Mouse (Mus musculus) midbrain, embryonic 15.5 days (tissue): ENCODE measurements at regions not wholly inside any gene's neighbourhood (a gene's known extent, or its start where the extent isn't known, plus 50 kb on each side); places are given as distances from the start of the nearest gene placed in this dataset.

Experiments used
- ATAC-seq: fragments of 200-750 bp; cut with Nextera tagmentation; replicated peaks from 2 replicates; pipeline ENCODE4 v1.8.0; 2017; ENCODE audit warnings: moderate TSS enrichment
- H3K27ac ChIP-seq: fragments of 300-500 bp; sonication (generic); 2 replicates; pipeline ENCODE4 v1.5.1; 2015; ENCODE audit warnings: mild to moderate bottlenecking, inconsistent platforms
- H3K27me3 ChIP-seq: fragments of 300-500 bp; sonication (generic); replicated peaks from 2 replicates; pipeline ENCODE4 v1.6.1; 2015; ENCODE audit warnings: inconsistent platforms
- H3K36me3 ChIP-seq: fragments of 300-500 bp; sonication (generic); replicated peaks from 2 replicates; pipeline ENCODE4 v1.6.1; 2015; ENCODE audit warnings: inconsistent platforms
- H3K4me1 ChIP-seq: fragments of 300-500 bp; sonication (generic); 2 replicates; pipeline ENCODE4 v1.6.1; 2015; ENCODE audit warnings: inconsistent platforms
- H3K4me2 ChIP-seq: fragments of 300-500 bp; sonication (generic); 2 replicates; pipeline ENCODE4 v1.6.1; 2015; ENCODE audit warnings: inconsistent platforms, mild to moderate bottlenecking, moderate library complexity
- H3K4me3 ChIP-seq: fragments of 300-500 bp; sonication (generic); 2 replicates; pipeline ENCODE4 v1.5.1; 2015; ENCODE audit warnings: mild to moderate bottlenecking, inconsistent platforms
- H3K9ac ChIP-seq: fragments of 300-500 bp; sonication (generic); 2 replicates; pipeline ENCODE4 v1.6.1; 2015; ENCODE audit warnings: mild to moderate bottlenecking, inconsistent platforms
- H3K9me3 ChIP-seq: fragments of 300-500 bp; sonication (generic); 2 replicates; pipeline ENCODE4 v1.6.1; 2016; ENCODE audit warnings: inconsistent platforms
- WGBS: fragments of 180-500 bp; shearing (Covaris S2); methylation state at CpG from one replicate; pipeline ENCODE4 v1.1.7; 2015; ENCODE audit warnings: mixed read lengths; 5-methylcytosine and 5-hydroxymethylcytosine counted together

DNA sequence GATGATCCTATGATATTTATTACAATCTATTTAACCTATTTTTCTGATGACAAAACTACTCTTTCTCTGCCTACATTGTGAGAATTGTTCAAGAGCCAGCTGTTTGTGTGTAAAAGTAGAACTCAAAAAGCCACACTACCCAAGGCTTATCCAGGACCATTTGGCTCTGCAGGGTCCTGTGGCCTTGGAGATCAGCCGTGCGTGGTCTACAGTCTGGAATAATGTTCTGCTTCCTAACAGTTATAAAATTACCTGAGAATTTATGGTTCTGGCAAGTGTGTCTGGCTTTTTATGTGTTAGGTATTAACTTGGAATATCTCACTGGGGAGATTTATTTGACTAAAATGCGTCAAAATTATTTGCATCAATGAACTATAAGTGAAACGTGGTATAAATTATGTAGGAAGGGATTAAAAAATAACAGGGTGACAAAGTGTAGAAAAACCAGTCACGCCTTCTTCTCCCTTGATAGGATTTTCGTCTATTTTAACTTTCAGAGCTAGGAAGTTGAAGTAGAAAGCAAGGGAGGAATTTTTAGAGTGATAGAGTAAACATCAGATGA is 1789.0 kb upstream of the Gm7489 start:
- no peak overlapping the region for H3K27ac ChIP-seq
- H3K9me3 ChIP-seq: no peaks in the 10 kb centered on the region
- H3K4me1 ChIP-seq: no peaks in the 10 kb centered on the region
- no peaks in the 10 kb centered on the region for H3K27me3 ChIP-seq
- no peak overlapping the region for H3K4me3 ChIP-seq
- WGBS: 64% methylated on average over 6 of the region's 6 CpGs
- no peaks in the 10 kb centered on the region for H3K36me3 ChIP-seq
- ATAC-seq: no peak
- no peak overlapping the region for H3K4me2 ChIP-seq
- no peak overlapping the region for H3K9ac ChIP-seq

DNA sequence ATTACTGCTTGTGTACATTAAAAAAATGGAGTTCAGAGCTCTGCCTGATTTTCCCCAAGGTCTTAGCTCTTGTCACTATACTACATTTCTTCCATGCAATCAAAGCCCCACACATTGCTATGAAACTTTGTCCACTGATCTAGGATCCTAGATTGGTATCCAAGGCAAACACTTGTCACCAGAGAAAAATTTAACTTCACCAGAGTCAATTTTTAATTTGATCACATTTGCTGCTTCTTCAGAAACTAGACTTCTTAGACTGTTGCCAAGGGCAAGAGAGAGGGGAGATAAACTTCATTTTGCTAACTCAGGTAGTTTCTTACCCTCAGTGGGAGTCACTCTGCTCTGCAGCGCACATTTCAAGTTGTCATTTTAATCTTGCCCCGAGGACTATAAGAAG is 1775.9 kb upstream of the Gm7489 start:
- WGBS: 87% methylated on average over 2 of the region's 2 CpGs
- H3K4me2 ChIP-seq: no peak overlapping the region
- H3K9me3 ChIP-seq: no peaks in the 10 kb centered on the region
- no peak for ATAC-seq
- no peak overlapping the region for H3K27ac ChIP-seq
- no peak overlapping the region for H3K4me3 ChIP-seq
- H3K9ac ChIP-seq: no peak overlapping the region
- H3K27me3 ChIP-seq: no peaks in the 10 kb centered on the region
- H3K4me1 ChIP-seq: no peaks in the 10 kb centered on the region
- no peaks in the 10 kb centered on the region for H3K36me3 ChIP-seq

DNA sequence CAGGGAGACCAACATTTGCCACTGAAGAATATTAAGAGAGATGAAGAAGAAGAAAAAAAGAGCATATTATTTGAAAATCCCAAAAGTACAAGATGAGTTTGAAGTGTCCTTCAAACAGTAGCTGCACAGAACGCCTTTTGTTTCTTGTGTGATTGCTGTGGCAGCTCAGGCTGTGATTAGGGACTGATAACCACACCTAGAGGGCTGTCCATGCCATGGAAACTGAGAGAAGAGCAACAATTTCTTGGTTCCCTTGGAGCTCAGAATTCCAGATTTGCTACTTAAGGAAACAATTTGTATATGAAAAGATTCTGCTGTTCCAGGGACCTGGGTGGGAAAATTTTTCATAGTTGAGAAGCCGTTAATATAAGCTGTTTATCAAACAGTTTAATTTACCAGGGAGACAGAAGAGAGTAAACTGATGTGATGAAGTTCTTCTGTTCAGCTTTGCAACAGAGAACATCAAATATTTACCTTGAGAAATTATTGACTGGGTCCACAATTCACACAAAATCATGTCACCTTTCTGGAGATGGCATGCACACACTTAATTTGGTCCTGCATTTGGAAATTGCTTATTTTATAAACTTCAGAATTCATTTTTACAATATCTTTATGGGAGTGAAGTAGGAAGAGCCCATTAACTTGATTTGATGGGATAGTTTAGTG is 1770.2 kb upstream of the Gm7489 start:
- Histone ChIP-seq H3K4me2 (no peak overlapping the region), H3K4me1 (no peaks in the 10 kb centered on the region), H3K9ac (no peak overlapping the region), H3K4me3 (no peak overlapping the region), H3K9me3 (no peaks in the 10 kb centered on the region), H3K27ac (no peak overlapping the region), H3K36me3 (no peaks in the 10 kb centered on the region), H3K27me3 (no peaks in the 10 kb centered on the region)
- no peak for ATAC-seq
- WGBS: 77% methylated on average over 2 of the region's 2 CpGs

DNA sequence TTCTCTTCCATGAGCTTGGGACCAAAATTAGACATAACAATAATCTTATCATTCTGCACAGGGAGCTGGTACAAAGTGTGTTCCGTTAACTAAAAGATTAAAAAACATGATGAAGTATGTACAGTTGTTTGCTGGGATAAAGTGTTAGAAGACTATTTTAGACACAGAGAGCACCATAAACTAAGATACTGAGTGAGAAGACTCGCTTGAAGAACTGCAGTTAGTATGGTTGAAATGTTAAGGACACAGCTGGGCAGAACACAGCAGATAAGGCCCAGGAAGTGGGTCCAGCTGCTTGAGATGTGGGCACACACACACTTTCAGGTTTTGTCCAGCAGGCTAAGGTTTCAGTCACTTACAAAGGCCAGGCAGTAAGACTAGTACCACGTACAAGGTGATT is 1748.0 kb upstream of the Gm7489 start:
- Histone ChIP-seq H3K36me3 (no peaks in the 10 kb centered on the region), H3K9me3 (no peaks in the 10 kb centered on the region), H3K9ac (no peak overlapping the region), H3K4me2 (no peak overlapping the region), H3K4me1 (no peaks in the 10 kb centered on the region), H3K4me3 (no peak overlapping the region), H3K27me3 (no peaks in the 10 kb centered on the region), H3K27ac (no peak overlapping the region)
- WGBS: 85% methylated on average over 3 of the region's 3 CpGs
- ATAC-seq: no peak

DNA sequence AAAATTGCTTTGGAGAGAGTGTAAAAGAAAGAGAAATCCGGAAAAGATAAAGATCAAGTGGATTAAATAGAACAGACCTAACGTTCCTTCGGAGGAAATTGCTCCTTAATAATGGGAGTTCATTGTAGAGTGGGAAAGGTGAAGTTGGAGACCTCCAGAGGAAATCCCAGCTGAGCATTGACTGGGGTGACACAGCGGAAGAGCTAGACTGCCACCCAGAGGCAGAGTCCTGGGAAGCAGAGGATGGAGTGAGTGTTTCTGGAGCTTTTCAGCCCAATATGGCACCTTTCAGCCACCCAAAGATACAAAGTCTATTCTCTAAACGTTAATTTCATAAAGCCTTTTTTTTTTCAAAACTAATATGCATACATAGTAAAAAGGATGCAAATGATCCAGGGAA is 1731.3 kb upstream of the Gm7489 start:
- 26% methylated on average over 5 of the region's 5 CpGs for WGBS
- H3K4me3 ChIP-seq: no peak overlapping the region
- no peak for ATAC-seq
- no peaks in the 10 kb centered on the region for H3K9me3 ChIP-seq
- no peak overlapping the region for H3K9ac ChIP-seq
- H3K4me2 ChIP-seq: no peak overlapping the region
- no peaks in the 10 kb centered on the region for H3K27me3 ChIP-seq
- no peak overlapping the region for H3K27ac ChIP-seq
- no peaks in the 10 kb centered on the region for H3K4me1 ChIP-seq
- H3K36me3 ChIP-seq: no peaks in the 10 kb centered on the region

DNA sequence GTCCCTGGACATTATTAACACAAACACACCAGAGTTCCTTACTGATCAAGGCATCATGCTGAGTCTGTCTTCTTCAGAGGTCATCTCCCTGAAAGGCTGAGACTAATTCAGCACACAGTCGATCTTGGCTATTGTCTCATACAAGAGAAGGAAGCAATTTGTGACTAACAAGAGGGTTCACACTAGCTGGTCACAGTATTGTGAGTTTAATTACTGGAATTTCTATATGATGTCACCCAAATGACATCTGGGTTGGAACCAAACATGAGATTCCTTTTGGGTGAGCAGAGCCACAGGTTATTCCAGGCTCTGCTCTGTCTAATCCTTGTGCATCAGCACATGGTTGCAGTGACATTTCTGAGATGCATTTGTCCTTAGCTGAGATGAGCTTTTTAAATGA is 1728.9 kb upstream of the Gm7489 start:
- no peaks in the 10 kb centered on the region for H3K9me3 ChIP-seq
- H3K4me1 ChIP-seq: peaks cover 8% of the 10 kb centered on the region
- no peak overlapping the region for H3K4me2 ChIP-seq
- H3K4me3 ChIP-seq: no peak overlapping the region
- H3K9ac ChIP-seq: no peak overlapping the region
- 42% methylated on average over 1 of the region's 1 CpGs for WGBS
- H3K27ac ChIP-seq: no peak overlapping the region
- H3K36me3 ChIP-seq: no peaks in the 10 kb centered on the region
- H3K27me3 ChIP-seq: no peaks in the 10 kb centered on the region
- ATAC-seq: no peak

DNA sequence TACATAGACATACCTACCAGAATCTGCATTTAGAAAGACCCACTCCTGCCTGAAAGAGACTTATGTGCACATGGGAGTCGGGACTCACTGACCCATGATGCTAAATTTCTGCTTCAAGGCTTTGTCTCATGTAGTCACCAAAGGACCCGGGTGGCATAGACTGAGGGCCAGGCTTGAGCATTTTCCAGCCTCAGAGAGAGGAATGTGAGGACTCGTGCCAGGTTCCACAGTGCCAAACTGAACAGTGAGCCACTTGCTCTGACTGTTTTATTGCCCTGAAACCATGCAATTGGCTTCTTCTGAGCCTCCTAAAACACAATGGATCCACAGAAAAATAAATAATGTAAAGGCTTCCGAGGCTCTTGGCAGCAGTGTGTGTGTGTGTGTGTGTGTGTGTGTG is 1727.9 kb upstream of the Gm7489 start:
- no peak for ATAC-seq
- WGBS: 61% methylated on average over 4 of the region's 4 CpGs
- H3K4me1 ChIP-seq: peaks cover 17% of the 10 kb centered on the region
- H3K4me2 ChIP-seq: no peak overlapping the region
- H3K4me3 ChIP-seq: no peak overlapping the region
- no peak overlapping the region for H3K27ac ChIP-seq
- H3K9me3 ChIP-seq: no peaks in the 10 kb centered on the region
- H3K9ac ChIP-seq: no peak overlapping the region
- no peaks in the 10 kb centered on the region for H3K27me3 ChIP-seq
- H3K36me3 ChIP-seq: no peaks in the 10 kb centered on the region

DNA sequence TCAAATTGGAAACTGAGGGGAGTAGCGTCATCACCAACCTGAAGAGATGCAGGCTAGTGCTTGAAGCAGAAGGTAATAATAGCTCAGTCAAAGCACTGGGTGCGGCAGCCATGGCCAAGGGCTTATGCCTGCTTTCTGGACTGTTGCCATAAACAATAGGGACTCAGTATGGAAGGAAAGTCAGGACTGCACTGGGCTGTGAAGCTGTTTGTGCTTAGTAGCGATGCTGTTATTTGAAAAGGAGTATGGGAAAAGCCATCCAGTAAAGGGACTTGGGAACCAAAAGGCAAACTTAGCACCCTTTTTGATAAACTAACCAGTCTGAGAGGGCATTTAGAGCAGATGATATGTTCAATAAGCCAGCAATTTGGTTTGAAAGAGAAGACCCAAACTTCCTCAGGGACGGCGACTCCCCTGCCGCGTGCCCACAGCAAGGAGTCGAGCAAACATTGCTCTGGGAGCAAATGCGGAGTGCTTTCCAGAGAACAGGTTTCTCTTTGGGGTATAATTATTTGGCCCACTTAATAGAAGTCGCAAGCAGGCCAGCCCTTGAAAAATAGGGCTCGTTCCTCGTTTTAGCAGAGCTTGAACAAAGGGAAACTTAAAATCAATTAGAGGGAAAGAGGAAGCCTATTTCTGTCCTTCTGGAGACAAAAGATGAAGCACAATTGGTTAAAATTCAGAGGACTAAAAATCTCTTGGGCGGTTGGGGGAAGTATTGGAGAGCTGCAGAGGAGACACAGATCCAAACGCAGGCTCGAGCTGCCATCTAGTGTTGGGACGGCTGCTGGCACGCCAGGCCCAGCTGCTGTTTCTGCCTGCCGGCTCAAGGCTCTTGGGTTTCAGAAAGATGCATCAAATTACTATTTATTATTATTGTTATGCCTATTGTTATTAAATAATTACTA is 1724.3 kb upstream of the Gm7489 start:
- Histone ChIP-seq H3K9me3 (no peaks in the 10 kb centered on the region), H3K36me3 (no peaks in the 10 kb centered on the region), H3K4me3 (0 out of 2 replicates have a peak overlapping the region, but pooled peaks have one; percentile 11), H3K27me3 (no peaks in the 10 kb centered on the region), H3K4me2 (peak overlapping the region; percentile 42), H3K27ac (peak overlapping the region; percentile 78), H3K4me1 (peaks cover 26% of the 10 kb centered on the region), H3K9ac (0 out of 2 replicates have a peak overlapping the region, but pooled peaks have one; percentile 21)
- WGBS: 7% methylated on average over 18 of the region's 18 CpGs
- peak; percentile 94 for ATAC-seq

DNA sequence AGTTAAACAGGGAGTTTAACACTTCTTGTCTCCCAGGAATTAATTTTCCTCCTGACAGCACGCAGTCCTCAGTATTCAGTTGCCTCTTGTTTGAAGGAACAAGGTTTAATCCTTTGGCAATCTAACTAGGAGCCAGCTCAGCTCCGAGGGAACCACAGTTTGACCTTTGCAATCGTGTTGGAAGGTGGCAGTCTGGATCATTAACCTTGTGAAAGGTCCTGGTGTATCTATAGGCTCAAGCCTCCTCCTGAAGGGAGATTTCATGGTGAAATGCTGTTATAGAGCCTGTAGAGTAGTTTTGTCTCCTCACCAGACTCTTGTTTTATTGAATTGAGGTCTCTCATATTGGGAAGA is 1723.6 kb upstream of the Gm7489 start:
- Histone ChIP-seq H3K27ac (peak overlapping the region; percentile 73), H3K9ac (peak overlapping the region; percentile 1; the same call in 1 of the 2 replicates), H3K4me3 (no peak overlapping the region), H3K9me3 (no peaks in the 10 kb centered on the region), H3K36me3 (no peaks in the 10 kb centered on the region), H3K4me2 (no peak overlapping the region), H3K4me1 (peaks cover 26% of the 10 kb centered on the region), H3K27me3 (no peaks in the 10 kb centered on the region)
- WGBS: 2% methylated on average over 3 of the region's 3 CpGs
- ATAC-seq: peak; percentile 57

DNA sequence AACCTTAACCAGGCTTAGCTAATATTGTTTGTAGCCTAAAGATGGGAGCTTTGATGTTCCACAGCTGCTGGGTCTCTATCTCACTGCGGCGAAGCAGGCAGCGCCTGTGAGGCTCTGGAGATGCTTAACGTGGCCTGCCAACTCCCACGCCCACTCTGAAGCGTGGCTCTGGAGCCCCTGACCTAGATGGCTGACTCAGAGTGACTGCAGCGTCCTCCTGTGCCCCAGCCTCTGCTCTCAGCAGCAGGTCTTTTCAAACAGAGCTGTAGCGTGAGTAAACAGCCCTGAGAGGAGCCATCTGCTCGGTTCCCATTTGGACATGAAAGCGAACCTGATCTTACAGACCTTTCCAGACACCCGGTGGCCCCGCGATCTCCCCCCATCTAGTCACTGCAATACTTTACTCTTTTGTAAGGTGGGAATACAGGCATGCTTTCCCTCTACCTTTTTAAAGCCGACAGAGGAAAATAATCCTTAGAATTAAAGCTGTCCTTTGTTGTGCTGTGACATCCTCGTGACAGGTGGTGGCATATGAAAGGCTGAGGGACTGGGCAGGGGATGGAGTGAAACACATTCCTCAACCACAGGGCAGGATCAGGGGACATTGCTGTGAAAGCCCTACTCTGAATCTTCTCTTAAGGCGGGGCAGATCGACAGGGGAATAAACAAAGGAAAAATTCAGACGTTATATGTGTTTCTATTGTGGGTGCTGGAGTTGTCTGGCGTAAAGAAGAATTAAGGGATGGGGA is 1723.0 kb upstream of the Gm7489 start:
- H3K36me3 ChIP-seq: no peaks in the 10 kb centered on the region
- H3K27ac ChIP-seq: peak overlapping the region; percentile 73
- peak overlapping the region; percentile 1; the same call in 1 of the 2 replicates for H3K9ac ChIP-seq
- H3K9me3 ChIP-seq: no peaks in the 10 kb centered on the region
- H3K27me3 ChIP-seq: no peaks in the 10 kb centered on the region
- no peak overlapping the region for H3K4me3 ChIP-seq
- H3K4me2 ChIP-seq: peak overlapping the region; percentile 28
- peaks cover 26% of the 10 kb centered on the region for H3K4me1 ChIP-seq
- ATAC-seq: peak; percentile 77
- WGBS: 10% methylated on average over 19 of the region's 19 CpGs

DNA sequence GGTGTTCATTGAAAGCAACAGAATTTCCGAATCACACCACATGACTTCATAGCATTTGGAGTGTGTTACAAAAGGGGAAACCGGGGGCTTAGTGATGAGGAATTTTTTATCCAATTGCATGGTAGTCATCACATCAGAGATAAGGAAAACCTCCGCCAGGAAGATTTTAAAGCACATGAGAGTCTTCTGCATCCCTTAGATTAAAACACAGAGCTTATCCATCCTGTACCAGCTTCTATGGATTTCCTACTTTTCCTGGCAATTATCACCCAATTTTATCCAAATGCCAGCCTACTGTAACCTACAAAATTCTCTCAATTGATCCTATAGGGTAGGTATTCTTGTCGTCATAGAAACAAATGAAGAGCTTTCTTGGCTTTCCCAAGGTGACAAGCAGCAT is 1718.6 kb upstream of the Gm7489 start:
- no peaks in the 10 kb centered on the region for H3K9me3 ChIP-seq
- ATAC-seq: no peak
- no peaks in the 10 kb centered on the region for H3K36me3 ChIP-seq
- H3K27me3 ChIP-seq: no peaks in the 10 kb centered on the region
- H3K4me3 ChIP-seq: no peak overlapping the region
- no peak overlapping the region for H3K4me2 ChIP-seq
- H3K4me1 ChIP-seq: peaks cover 15% of the 10 kb centered on the region
- no peak overlapping the region for H3K9ac ChIP-seq
- 76% methylated on average over 4 of the region's 4 CpGs for WGBS
- H3K27ac ChIP-seq: no peak overlapping the region
